Mouse (Mus musculus): ENCODE measurements at regions not wholly inside any gene's neighbourhood (a gene's known extent, or its start where the extent isn't known, plus 50 kb on each side); places are given as distances from the start of the nearest gene placed in this dataset.

DNA sequence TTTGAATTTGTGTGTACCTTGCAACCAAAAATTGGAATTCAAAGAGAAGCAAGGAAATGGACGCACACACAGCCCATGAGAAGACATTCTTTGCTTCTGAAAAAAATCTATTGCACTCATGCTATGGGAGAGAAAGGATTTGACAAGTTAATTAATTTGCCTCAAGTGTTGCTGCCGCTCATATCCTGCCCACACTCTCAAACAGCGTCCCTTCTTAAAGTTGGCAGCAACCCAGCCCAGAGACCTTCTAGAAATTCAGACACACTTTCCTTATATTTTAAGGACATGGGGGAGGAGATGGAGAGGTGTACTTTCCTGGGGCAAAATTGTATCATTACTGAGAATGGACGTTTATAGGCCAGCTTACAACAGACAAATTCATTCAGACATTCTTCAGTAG lies 167.2 kb upstream of the Nxpe4 start:
- no peak for TF ChIP-seq CTCF (IDR thresholded peaks at IDR 0.05; ENCODE audit: low read depth)
- TF ChIP-seq EP300 (IDR thresholded peaks at IDR 0.05; ENCODE audit: low read depth), result no peak

All from liver, postnatal 0 days (tissue).